Mouse (Mus musculus) layer of hippocampus, adult 9-10 months (tissue): ENCODE measurements at regions not wholly inside any gene's neighbourhood (a gene's known extent, or its start where the extent isn't known, plus 50 kb on each side); places are given as distances from the start of the nearest gene placed in this dataset.

Experiments used
- DNase-seq: peaks from one replicate; pipeline ENCODE4 v3.0.0; 2022; ENCODE audit warnings: low spot score

GRCm38 (mm10) chr13:60061589-60061988 lies 115.6 kb downstream of the Gas1 start:
- DNase-seq: no peak

GRCm38 (mm10) chr13:60057761-60058274 lies 119.3 kb downstream of the Gas1 start:
- DNase-seq: no peak

GRCm38 (mm10) chr13:60054531-60054930 lies 122.6 kb downstream of the Gas1 start:
- DNase-seq: no peak

- no peak for DNase-seq
These were observed 123.1 kb downstream of the Gas1 start for GRCm38 (mm10) chr13:60054081-60054480.

GRCm38 (mm10) chr13:60051866-60052265 lies 125.3 kb downstream of the Gas1 start:
- no peak for DNase-seq

- DNase-seq: peak; percentile 10
These were observed 126.2 kb downstream of the Gas1 start for GRCm38 (mm10) chr13:60050799-60051580.

GRCm38 (mm10) chr13:60049703-60050102 lies 127.5 kb downstream of the Gas1 start:
- DNase-seq: no peak

GRCm38 (mm10) chr13:60047791-60048730 lies 129.1 kb downstream of the Gas1 start:
- DNase-seq: no peak

- no peak for DNase-seq
These were observed 131.4 kb downstream of the Gas1 start for GRCm38 (mm10) chr13:60045752-60046151.

GRCm38 (mm10) chr13:60044876-60045275 lies 132.3 kb downstream of the Gas1 start:
- peak; percentile 6 for DNase-seq

- DNase-seq: no peak
These were observed 134.7 kb downstream of the Gas1 start for GRCm38 (mm10) chr13:60042443-60042842.

- no peak for DNase-seq
These were observed 141.5 kb downstream of the Gas1 start for GRCm38 (mm10) chr13:60035536-60036130.

- DNase-seq: no peak
These were observed 144.0 kb downstream of the Gas1 start for GRCm38 (mm10) chr13:60033116-60033515.

- no peak for DNase-seq
These were observed 144.6 kb downstream of the Gas1 start for GRCm38 (mm10) chr13:60032586-60032985.

- no peak for DNase-seq
These were observed 147.6 kb downstream of the Gas1 start for GRCm38 (mm10) chr13:60029591-60029990.

- no peak for DNase-seq
These were observed 157.0 kb downstream of the Gas1 start for GRCm38 (mm10) chr13:60020175-60020487.

GRCm38 (mm10) chr13:60019291-60020174 lies 157.6 kb downstream of the Gas1 start:
- DNase-seq: no peak

GRCm38 (mm10) chr13:60015854-60016366 lies 161.3 kb downstream of the Gas1 start:
- DNase-seq: no peak

GRCm38 (mm10) chr13:60012046-60012813 lies 164.9 kb downstream of the Gas1 start:
- DNase-seq: no peak

- DNase-seq: no peak
These were observed 166.1 kb downstream of the Gas1 start for GRCm38 (mm10) chr13:60011092-60011491.
